Mouse (Mus musculus) intestine, embryonic 15.5 days (tissue): ENCODE measurements around the gene Atm. TPM values are rescaled to one million over a fixed set of nuclear protein-coding genes. Genes with fewer than 3 reads are reported as not detected.

Experiments
- ATAC-seq: fragments of 200-750 bp; cut with Nextera tagmentation; 2 replicates; pipeline ENCODE4 v1.8.0; 2017; ENCODE audit warnings: moderate TSS enrichment, moderate library complexity
- H3K27ac ChIP-seq: fragments of 300-500 bp; sonication (generic); 2 replicates; pipeline ENCODE4 v1.5.1; 2015; ENCODE audit warnings: mild to moderate bottlenecking, inconsistent platforms
- H3K27me3 ChIP-seq: fragments of 300-500 bp; sonication (generic); replicated peaks from 2 replicates; pipeline ENCODE4 v1.6.1; 2015; ENCODE audit warnings: inconsistent platforms
- H3K36me3 ChIP-seq: fragments of 300-500 bp; sonication (generic); 2 replicates; pipeline ENCODE4 v1.6.1; 2015; ENCODE audit warnings: inconsistent platforms
- H3K4me1 ChIP-seq: fragments of 300-500 bp; sonication (generic); replicated peaks from 2 replicates; pipeline ENCODE4 v1.6.1; 2015; ENCODE audit warnings: inconsistent platforms
- H3K4me2 ChIP-seq: fragments of 300-500 bp; sonication (generic); replicated peaks from 2 replicates; pipeline ENCODE4 v1.6.1; 2015; ENCODE audit warnings: mild to moderate bottlenecking, inconsistent platforms
- H3K4me3 ChIP-seq: fragments of 300-500 bp; sonication (generic); replicated peaks from 2 replicates; pipeline ENCODE4 v1.5.1; 2015; ENCODE audit warnings: inconsistent platforms
- H3K9ac ChIP-seq: fragments of 300-500 bp; sonication (generic); 2 replicates; pipeline ENCODE4 v1.6.1; 2015; ENCODE audit warnings: inconsistent platforms
- H3K9me3 ChIP-seq: fragments of 300-500 bp; sonication (generic); 2 replicates; pipeline ENCODE4 v1.6.1; 2016; ENCODE audit warnings: inconsistent platforms
- WGBS: fragments of 180-500 bp; shearing (Covaris S2); methylation state at CpG from one replicate; pipeline ENCODE4 v1.1.7; 2015; 5-methylcytosine and 5-hydroxymethylcytosine counted together
- polyA plus RNA-seq: library from polyadenylated mRNA; unstranded; fragments of >200 nt; fragmentation: Nextera tagmentation; extraction: Ambion mirVana; gene quantifications from 2 replicates; pipeline ENCODE4 v1.2.1, GENCODE M21; 2015

Atm gene
- polyA plus RNA-seq: 11.9 and 12.0 TPM in 2 replicates

- H3K9me3 ChIP-seq: no peaks in the 10 kb centered on the region
- peak within 1 kb of the TSS; percentile 74 for H3K9ac ChIP-seq
- peak within 1 kb of the TSS; percentile 92 for H3K27ac ChIP-seq
- peak; percentile 99 for ATAC-seq
- peak within 1 kb of the TSS; percentile 69 for H3K4me3 ChIP-seq
- H3K4me2 ChIP-seq: peak within 1 kb of the TSS; percentile 78
- WGBS: under 1% methylated on average over 69 of the region's 69 CpGs
- no peaks in the 10 kb centered on the region for H3K36me3 ChIP-seq
- H3K4me1 ChIP-seq: peaks cover 6% of the 10 kb centered on the region
- no peaks in the 10 kb centered on the region for H3K27me3 ChIP-seq
These were observed at the start of gene Atm, which contains the start of gene Npat for GRCm38 (mm10) chr9:53536558-53537320. Gene Atm, minus strand, starts transcription at chr9:53536740. Gene Npat, plus strand, starts transcription at chr9:53537047.

GRCm38 (mm10) chr9:53581870-53582269, 45.3 kb upstream of the Atm start:
- Histone ChIP-seq H3K4me1 (no peaks in the 10 kb centered on the region), H3K9ac (no peak overlapping the region), H3K4me2 (no peak overlapping the region), H3K36me3 (peaks cover 20% of the 10 kb centered on the region), H3K4me3 (no peak overlapping the region), H3K9me3 (no peaks in the 10 kb centered on the region), H3K27ac (no peak overlapping the region), H3K27me3 (no peaks in the 10 kb centered on the region)
- WGBS: 89% methylated on average over 4 of the region's 4 CpGs
- no peak for ATAC-seq

GRCm38 (mm10) chr9:53575721-53576120, 39.2 kb upstream of the Atm start:
- no peaks in the 10 kb centered on the region for H3K9me3 ChIP-seq
- H3K36me3 ChIP-seq: peaks cover 9% of the 10 kb centered on the region
- no peak overlapping the region for H3K27ac ChIP-seq
- H3K4me3 ChIP-seq: no peak overlapping the region
- no peak overlapping the region for H3K9ac ChIP-seq
- ATAC-seq: no peak
- no peaks in the 10 kb centered on the region for H3K4me1 ChIP-seq
- H3K4me2 ChIP-seq: no peak overlapping the region
- H3K27me3 ChIP-seq: no peaks in the 10 kb centered on the region
- WGBS: 58% methylated on average over 5 of the region's 5 CpGs

- no peak for ATAC-seq
- Histone ChIP-seq H3K9me3 (no peaks in the 10 kb centered on the region), H3K27me3 (no peaks in the 10 kb centered on the region), H3K36me3 (peaks cover 18% of the 10 kb centered on the region), H3K4me3 (no peak overlapping the region), H3K4me1 (no peaks in the 10 kb centered on the region), H3K4me2 (no peak overlapping the region), H3K27ac (no peak overlapping the region), H3K9ac (no peak overlapping the region)
- 90% methylated on average over 7 of the region's 7 CpGs for WGBS
These were observed 36.2 kb upstream of the Atm start for GRCm38 (mm10) chr9:53572516-53573307.

GRCm38 (mm10) chr9:53570662-53571061, 34.1 kb upstream of the Atm start:
- no peaks in the 10 kb centered on the region for H3K27me3 ChIP-seq
- no peaks in the 10 kb centered on the region for H3K9me3 ChIP-seq
- H3K36me3 ChIP-seq: peaks cover 28% of the 10 kb centered on the region
- 74% methylated on average over 6 of the region's 6 CpGs for WGBS
- H3K9ac ChIP-seq: no peak overlapping the region
- no peaks in the 10 kb centered on the region for H3K4me1 ChIP-seq
- ATAC-seq: no peak
- no peak overlapping the region for H3K4me3 ChIP-seq
- no peak overlapping the region for H3K4me2 ChIP-seq
- H3K27ac ChIP-seq: no peak overlapping the region

- H3K4me3 ChIP-seq: peak overlapping the region; percentile 69
- WGBS: under 1% methylated on average over 31 of the region's 34 CpGs
- H3K9ac ChIP-seq: peak overlapping the region; percentile 74
- ATAC-seq: peak; percentile 43; the same call in 1 of the 2 replicates
- no peaks in the 10 kb centered on the region for H3K36me3 ChIP-seq
- H3K27ac ChIP-seq: peak overlapping the region; percentile 92
- H3K4me2 ChIP-seq: peak overlapping the region; percentile 78
- H3K4me1 ChIP-seq: peaks cover 6% of the 10 kb centered on the region
- H3K9me3 ChIP-seq: no peaks in the 10 kb centered on the region
- no peaks in the 10 kb centered on the region for H3K27me3 ChIP-seq
These were observed 911 bp upstream of the Atm start for GRCm38 (mm10) chr9:53537336-53537965.

- 0 out of 2 replicates have a peak, but pooled peaks cover 2% of the 10 kb centered on the region for H3K36me3 ChIP-seq
- no peaks in the 10 kb centered on the region for H3K27me3 ChIP-seq
- H3K4me1 ChIP-seq: peaks cover 6% of the 10 kb centered on the region
- H3K4me2 ChIP-seq: peak overlapping the region; percentile 66
- peak; percentile 32 for ATAC-seq
- peak overlapping the region; percentile 64 for H3K4me3 ChIP-seq
- WGBS: 13% methylated on average over 17 of the region's 17 CpGs
- H3K27ac ChIP-seq: peak overlapping the region; percentile 87
- no peaks in the 10 kb centered on the region for H3K9me3 ChIP-seq
- peak overlapping the region; percentile 57 for H3K9ac ChIP-seq
These were observed 872 bp downstream of the Atm start for GRCm38 (mm10) chr9:53535416-53536320.

- peak; percentile 75 for ATAC-seq
- Histone ChIP-seq H3K27ac (no peak overlapping the region), H3K9me3 (no peaks in the 10 kb centered on the region), H3K36me3 (no peaks in the 10 kb centered on the region), H3K4me1 (no peaks in the 10 kb centered on the region), H3K4me2 (no peak overlapping the region), H3K4me3 (no peak overlapping the region), H3K27me3 (no peaks in the 10 kb centered on the region), H3K9ac (no peak overlapping the region)
- 69% methylated on average over 9 of the region's 9 CpGs for WGBS
These were observed 19.0 kb downstream of the Atm start for GRCm38 (mm10) chr9:53517373-53518009.

- Histone ChIP-seq H3K4me2 (no peak overlapping the region), H3K4me1 (no peaks in the 10 kb centered on the region), H3K36me3 (no peaks in the 10 kb centered on the region), H3K9me3 (no peaks in the 10 kb centered on the region), H3K9ac (no peak overlapping the region), H3K27ac (no peak overlapping the region), H3K27me3 (no peaks in the 10 kb centered on the region), H3K4me3 (no peak overlapping the region)
- no peak for ATAC-seq
These were observed 22.4 kb downstream of the Atm start for GRCm38 (mm10) chr9:53514091-53514490.

- Histone ChIP-seq H3K27me3 (no peaks in the 10 kb centered on the region), H3K4me3 (no peak overlapping the region), H3K9me3 (no peaks in the 10 kb centered on the region), H3K9ac (no peak overlapping the region), H3K36me3 (no peaks in the 10 kb centered on the region), H3K27ac (no peak overlapping the region), H3K4me1 (no peaks in the 10 kb centered on the region), H3K4me2 (no peak overlapping the region)
- ATAC-seq: no peak
- WGBS: 92% methylated on average over 6 of the region's 7 CpGs
These were observed 28.5 kb downstream of the Atm start for GRCm38 (mm10) chr9:53508053-53508452.

GRCm38 (mm10) chr9:53485886-53486285, 50.7 kb downstream of the Atm start:
- H3K4me3 ChIP-seq: no peak overlapping the region
- H3K36me3 ChIP-seq: peaks cover 8% of the 10 kb centered on the region; the same call in 1 of the 2 replicates
- H3K4me1 ChIP-seq: no peaks in the 10 kb centered on the region
- H3K9me3 ChIP-seq: no peaks in the 10 kb centered on the region
- H3K27me3 ChIP-seq: no peaks in the 10 kb centered on the region
- no peak overlapping the region for H3K9ac ChIP-seq
- no peak overlapping the region for H3K4me2 ChIP-seq
- H3K27ac ChIP-seq: no peak overlapping the region
- ATAC-seq: no peak
